Mouse (Mus musculus): ENCODE results near the gene Myo3a. TPM values are rescaled to one million over a fixed set of nuclear protein-coding genes. Genes with fewer than 3 reads are reported as not detected.

Gene Myo3a
- polyA plus RNA-seq, 1 experiment from 2014 or later = 0.22 TPM

DNA sequence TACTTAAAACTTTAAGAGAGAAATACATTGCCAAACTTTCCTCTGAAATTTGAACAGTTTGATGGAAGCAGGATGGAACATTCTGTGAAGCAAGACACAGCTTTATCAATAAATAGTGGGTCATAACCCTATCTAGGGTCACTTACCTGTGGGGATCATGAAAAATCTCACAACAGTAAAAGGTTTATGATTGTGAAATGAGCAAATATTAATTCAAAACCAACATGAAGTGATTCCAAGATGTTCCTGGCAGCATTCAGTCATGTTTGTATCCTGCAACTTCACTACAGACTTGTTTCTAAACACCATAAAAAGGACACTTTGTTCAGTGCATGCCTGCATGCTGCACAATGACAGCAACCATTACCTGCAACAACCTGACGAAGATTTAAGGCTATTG is 436.4 kb downstream of the Myo3a start:
- H3K4me3 ChIP-seq (replicated peaks) = no peak overlapping the region
- no peak overlapping the region for H3K9ac ChIP-seq
- no peaks in the 10 kb centered on the region for H3K4me1 ChIP-seq
- H3K9me3 ChIP-seq = no peaks in the 10 kb centered on the region
- no peak overlapping the region for H3K27ac ChIP-seq
- 79% methylated on average over 1 of the region's 1 CpGs for WGBS
- H3K27me3 ChIP-seq (replicated peaks) = no peaks in the 10 kb centered on the region
- H3K36me3 ChIP-seq = no peaks in the 10 kb centered on the region
- ATAC-seq (ENCODE audit: insufficient read depth, low FRiP score, low read depth) = no peak
- H3K4me2 ChIP-seq = no peak overlapping the region

Small RNA genes lying within 50 kb of the gene (microRNA-seq; reads per million reads assigned to microRNA genes)
- not detected for gene Gm23636
- gene Mir3967 = not detected
